Mouse (Mus musculus): ENCODE results near the gene Fgf14. TPM values are rescaled to one million over a fixed set of nuclear protein-coding genes. Genes with fewer than 3 reads are reported as not detected.

The Fgf14 gene
- total and polyA plus RNA-seq, 2 experiments from 2014 or later: 35.2 to 49.1 TPM

DNA sequence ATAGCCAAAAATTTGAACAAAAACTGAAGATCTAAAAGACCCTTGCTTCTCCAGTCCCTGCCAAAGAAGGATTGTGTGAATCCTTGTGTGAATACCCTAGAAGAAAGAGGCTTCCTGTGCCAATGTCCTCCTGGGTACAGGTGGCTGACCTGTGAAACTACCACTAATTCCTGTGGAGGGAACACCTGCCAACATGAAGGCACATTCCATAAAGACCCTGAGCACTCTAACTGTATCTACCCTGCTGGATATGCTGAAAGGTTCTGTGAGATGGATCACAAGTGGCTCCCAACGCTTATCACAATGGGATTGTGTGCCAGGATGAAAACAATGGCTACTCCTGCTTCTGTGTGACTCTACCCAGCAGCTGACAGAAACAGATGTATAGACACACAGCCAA, 144.9 kb downstream of the Fgf14 start:
- Histone ChIP-seq H3K27me3 (ENCODE audit: insufficient read depth, low read length) (no peaks in the 10 kb centered on the region), H3K9me3 (ENCODE audit: low read length) (no peaks in the 10 kb centered on the region), H3K9ac (replicated peaks; ENCODE audit: low read length, poor library complexity, severe bottlenecking) (no peak overlapping the region), H3K4me3 (ENCODE audit: low read depth, low read length) (no peak overlapping the region), H3K36me3 (ENCODE audit: insufficient read depth, low read length) (no peaks in the 10 kb centered on the region), H3K27ac (ENCODE audit: low read depth, low read length) (no peak overlapping the region), H3K4me1 (ENCODE audit: insufficient read depth, low read length) (no peaks in the 10 kb centered on the region), H3K4me2 (ENCODE audit: low read depth, low read length, poor library complexity, severe bottlenecking) (no peak overlapping the region)
- no peak for TF ChIP-seq CTCF (IDR thresholded peaks at IDR 0.05)
- 90% methylated on average over 1 of the region's 1 CpGs for WGBS
- ATAC-seq (ENCODE audit: low FRiP score) (no peak), DNase-seq (ENCODE audit: low spot score) (no peak)

DNA sequence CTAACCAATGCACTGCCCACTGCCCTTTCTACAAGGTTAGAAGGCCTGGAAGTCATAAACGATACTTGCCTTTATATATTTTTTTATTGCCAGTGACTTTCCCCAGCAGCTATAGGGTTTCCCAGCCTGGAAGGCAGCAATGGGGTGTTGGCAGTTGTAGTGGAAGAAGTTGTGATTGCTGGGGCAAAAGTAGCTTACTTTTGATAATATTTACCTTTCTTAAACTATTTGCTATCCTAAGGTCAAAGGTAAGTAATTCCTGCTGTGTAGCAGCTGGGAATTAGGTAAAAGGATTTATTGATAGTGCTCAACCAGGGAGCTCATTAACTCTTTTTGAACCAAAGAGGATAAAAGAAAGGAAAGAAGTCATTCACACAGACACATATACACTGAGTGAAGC, 164.9 kb downstream of the Fgf14 start:
- DNase-seq (ENCODE audit: low spot score): no peak
- Histone ChIP-seq H3K9me3 (ENCODE audit: low read length) (no peaks in the 10 kb centered on the region), H3K9ac (replicated peaks; ENCODE audit: low read length, poor library complexity, severe bottlenecking) (no peak overlapping the region), H3K27me3 (ENCODE audit: insufficient read depth, low read length) (no peaks in the 10 kb centered on the region), H3K4me3 (ENCODE audit: low read depth, low read length) (no peak overlapping the region), H3K4me1 (ENCODE audit: insufficient read depth, low read length) (no peaks in the 10 kb centered on the region), H3K27ac (ENCODE audit: low read depth, low read length) (no peak overlapping the region), H3K4me2 (ENCODE audit: low read depth, low read length, poor library complexity, severe bottlenecking) (no peak overlapping the region), H3K36me3 (ENCODE audit: insufficient read depth, low read length) (no peaks in the 10 kb centered on the region)
- ATAC-seq (ENCODE audit: low FRiP score): no peak
- TF ChIP-seq CTCF (IDR thresholded peaks at IDR 0.05): no peak
- 81% methylated on average over 1 of the region's 1 CpGs for WGBS

- H3K27ac ChIP-seq (ENCODE audit: low read depth, low read length): no peak overlapping the region
- no peak overlapping the region for H3K9ac ChIP-seq (replicated peaks; ENCODE audit: low read length, poor library complexity, severe bottlenecking)
- no peaks in the 10 kb centered on the region for H3K9me3 ChIP-seq (ENCODE audit: low read length)
- no peaks in the 10 kb centered on the region for H3K27me3 ChIP-seq (ENCODE audit: insufficient read depth, low read length)
- WGBS: 87% methylated on average over 1 of the region's 1 CpGs
- no peak for ATAC-seq (ENCODE audit: low FRiP score)
- H3K4me1 ChIP-seq (ENCODE audit: insufficient read depth, low read length): no peaks in the 10 kb centered on the region
- no peak for DNase-seq (ENCODE audit: low spot score)
- no peak for TF ChIP-seq CTCF (IDR thresholded peaks at IDR 0.05)
- H3K4me3 ChIP-seq (ENCODE audit: low read depth, low read length): no peak overlapping the region
- no peak overlapping the region for H3K4me2 ChIP-seq (ENCODE audit: low read depth, low read length, poor library complexity, severe bottlenecking)
- H3K36me3 ChIP-seq (ENCODE audit: insufficient read depth, low read length): no peaks in the 10 kb centered on the region
Measured at GRCm38 (mm10) chr14:124488971-124489370, 188.0 kb downstream of the Fgf14 start.

GRCm38 (mm10) chr14:124485261-124485660, 191.7 kb downstream of the Fgf14 start:
- no peaks in the 10 kb centered on the region for H3K9me3 ChIP-seq (ENCODE audit: low read length)
- WGBS: 89% methylated on average over 1 of the region's 1 CpGs
- DNase-seq (ENCODE audit: low spot score) (no peak), ATAC-seq (ENCODE audit: low FRiP score) (no peak)
- H3K4me1 ChIP-seq (ENCODE audit: insufficient read depth, low read length): no peaks in the 10 kb centered on the region
- H3K4me3 ChIP-seq (ENCODE audit: low read depth, low read length): no peak overlapping the region
- H3K27me3 ChIP-seq (ENCODE audit: insufficient read depth, low read length): no peaks in the 10 kb centered on the region
- no peak overlapping the region for H3K9ac ChIP-seq (replicated peaks; ENCODE audit: low read length, poor library complexity, severe bottlenecking)
- no peaks in the 10 kb centered on the region for H3K36me3 ChIP-seq (ENCODE audit: insufficient read depth, low read length)
- H3K27ac ChIP-seq (ENCODE audit: low read depth, low read length): no peak overlapping the region
- no peak for TF ChIP-seq CTCF (IDR thresholded peaks at IDR 0.05)
- no peak overlapping the region for H3K4me2 ChIP-seq (ENCODE audit: low read depth, low read length, poor library complexity, severe bottlenecking)

DNA sequence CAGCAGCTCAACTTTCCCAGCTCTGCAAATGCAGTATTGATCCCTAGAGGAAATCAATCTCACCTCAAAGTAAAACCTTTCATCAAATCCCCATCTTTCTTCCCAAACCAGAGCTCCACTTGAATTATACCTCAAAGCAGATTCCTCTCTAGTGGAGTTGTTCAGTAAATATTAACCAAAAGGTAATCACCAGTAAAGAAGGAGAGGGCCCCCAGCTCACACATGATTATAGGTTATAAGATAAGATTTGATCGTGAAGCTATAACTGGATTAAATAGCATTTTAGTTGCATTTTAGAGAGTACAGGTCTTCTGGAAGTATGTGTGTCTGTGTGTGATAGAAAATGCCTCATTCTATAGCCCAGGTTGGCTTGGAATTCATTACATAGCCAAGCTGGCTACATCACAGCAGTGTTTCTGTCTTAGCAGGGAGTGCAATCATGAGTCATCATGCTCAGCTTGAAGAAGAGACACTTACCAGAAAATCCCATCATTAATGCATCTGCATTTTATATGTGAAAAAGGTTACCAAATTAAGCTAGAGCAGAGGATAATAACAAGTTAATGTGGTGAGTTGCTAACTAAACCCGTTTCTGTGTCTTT, 202.8 kb downstream of the Fgf14 start:
- no peak for TF ChIP-seq CTCF (IDR thresholded peaks at IDR 0.05)
- Histone ChIP-seq H3K4me1 (ENCODE audit: insufficient read depth, low read length) (no peaks in the 10 kb centered on the region), H3K27ac (ENCODE audit: low read depth, low read length) (no peak overlapping the region), H3K36me3 (ENCODE audit: insufficient read depth, low read length) (no peaks in the 10 kb centered on the region), H3K4me2 (ENCODE audit: low read depth, low read length, poor library complexity, severe bottlenecking) (no peak overlapping the region), H3K9ac (replicated peaks; ENCODE audit: low read length, poor library complexity, severe bottlenecking) (no peak overlapping the region), H3K9me3 (ENCODE audit: low read length) (no peaks in the 10 kb centered on the region), H3K4me3 (ENCODE audit: low read depth, low read length) (no peak overlapping the region), H3K27me3 (ENCODE audit: insufficient read depth, low read length) (no peaks in the 10 kb centered on the region)
- ATAC-seq (ENCODE audit: low FRiP score) (no peak), DNase-seq (ENCODE audit: low spot score) (no peak)
- 81% methylated on average over 2 of the region's 2 CpGs for WGBS

GRCm38 (mm10) chr14:124470909-124471308, 206.0 kb downstream of the Fgf14 start:
- Histone ChIP-seq H3K27me3 (ENCODE audit: insufficient read depth, low read length) (no peaks in the 10 kb centered on the region), H3K9me3 (ENCODE audit: low read length) (no peaks in the 10 kb centered on the region), H3K4me2 (ENCODE audit: low read depth, low read length, poor library complexity, severe bottlenecking) (no peak overlapping the region), H3K4me1 (ENCODE audit: insufficient read depth, low read length) (no peaks in the 10 kb centered on the region), H3K36me3 (ENCODE audit: insufficient read depth, low read length) (no peaks in the 10 kb centered on the region), H3K4me3 (ENCODE audit: low read depth, low read length) (no peak overlapping the region), H3K9ac (replicated peaks; ENCODE audit: low read length, poor library complexity, severe bottlenecking) (no peak overlapping the region), H3K27ac (ENCODE audit: low read depth, low read length) (no peak overlapping the region)
- no peak for DNase-seq (ENCODE audit: low spot score)
- no peak for ATAC-seq (ENCODE audit: low FRiP score)
- 63% methylated on average over 2 of the region's 2 CpGs for WGBS
- TF ChIP-seq CTCF (IDR thresholded peaks at IDR 0.05): no peak

All from midbrain, postnatal 0 days (tissue).